Mouse (Mus musculus) hindbrain, embryonic 10.5 days (tissue): ENCODE measurements around the gene Gm6525. TPM values are rescaled to one million over a fixed set of nuclear protein-coding genes. Genes with fewer than 3 reads are reported as not detected.

Source experiments
- DNase-seq: peaks from one replicate; pipeline ENCODE4 v3.0.0-alpha.2; 2017; ENCODE audit warnings: low spot score
- H3K27ac ChIP-seq: fragments of 300-500 bp; sonication (generic); 2 replicates; pipeline ENCODE4 v1.5.1; 2016; ENCODE audit warnings: mild to moderate bottlenecking, moderate library complexity
- H3K27me3 ChIP-seq: fragments of 300-500 bp; sonication (generic); 2 replicates; pipeline ENCODE4 v1.6.1; 2016; ENCODE audit warnings: mild to moderate bottlenecking; ENCODE audit not compliant: poor library complexity, insufficient read depth, severe bottlenecking
- H3K36me3 ChIP-seq: fragments of 300-500 bp; sonication (generic); 2 replicates; pipeline ENCODE4 v1.6.1; 2016; ENCODE audit warnings: mild to moderate bottlenecking, moderate library complexity
- H3K4me1 ChIP-seq: fragments of 300-500 bp; sonication (generic); replicated peaks from 2 replicates; pipeline ENCODE4 v1.6.1; 2016; ENCODE audit warnings: mild to moderate bottlenecking
- H3K4me3 ChIP-seq: fragments of 300-500 bp; sonication (generic); 2 replicates; pipeline ENCODE4 v1.5.1; 2016; ENCODE audit warnings: mild to moderate bottlenecking, moderate library complexity
- H3K9me3 ChIP-seq: fragments of 300-500 bp; sonication (generic); 2 replicates; pipeline ENCODE4 v1.6.1; 2016; ENCODE audit warnings: mild to moderate bottlenecking, moderate library complexity
- WGBS: fragments of 180-500 bp; shearing (Covaris S2); methylation state at CpG from one replicate; pipeline ENCODE4 v1.1.7; 2016; 5-methylcytosine and 5-hydroxymethylcytosine counted together
- polyA plus RNA-seq: library from polyadenylated mRNA; unstranded; fragments of >200 nt; fragmentation: Nextera tagmentation; extraction: Ambion mirVana; gene quantifications from 2 replicates; pipeline ENCODE4 v1.2.1, GENCODE M21; 2016

Gm6525 gene
- 1.5 and 1.9 TPM in 2 replicates for polyA plus RNA-seq

DNA sequence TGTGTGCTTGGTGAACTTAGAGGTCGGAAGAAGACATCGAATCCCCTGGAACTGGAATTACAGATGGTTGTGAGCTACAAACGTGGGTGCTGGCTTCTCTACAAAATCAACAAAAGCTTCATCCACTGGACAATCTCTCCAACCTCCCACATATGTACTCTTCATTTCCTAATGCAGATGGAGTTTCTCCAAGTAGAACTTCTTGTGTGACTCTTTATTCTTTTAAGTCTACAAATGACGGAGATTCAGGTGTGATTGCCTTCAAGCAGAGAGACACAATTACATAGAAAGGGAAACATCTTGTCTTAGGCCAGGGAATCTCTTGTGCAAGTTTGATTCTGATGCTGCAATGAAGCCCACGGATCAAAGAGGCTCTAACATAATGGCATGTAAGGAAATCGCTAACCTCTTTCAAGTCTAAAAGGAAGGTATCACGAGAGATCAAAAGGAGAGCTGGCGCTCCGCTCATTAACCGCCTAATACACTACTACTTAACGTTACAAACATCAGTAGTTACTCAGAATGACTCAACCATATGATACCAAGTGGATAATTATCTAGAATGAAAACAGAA, at the start of gene Gm6525:
TSS of gene Gm6525 (plus strand) at position 524 of the 574 bp plus-strand sequence.
- peaks cover 13% of the 10 kb centered on the region for H3K4me1 ChIP-seq
- no peak within 1 kb of the TSS for H3K27ac ChIP-seq
- 89% methylated on average over 11 of the region's 11 CpGs for WGBS
- peaks cover 74% of the 10 kb centered on the region for H3K36me3 ChIP-seq
- no peaks in the 10 kb centered on the region for H3K9me3 ChIP-seq
- no peaks in the 10 kb centered on the region for H3K27me3 ChIP-seq
- no peak for DNase-seq
- H3K4me3 ChIP-seq, result no peak within 1 kb of the TSS

GRCm38 (mm10) chr3:84125704-84126289, 48.1 kb upstream of the Gm6525 start:
- Histone ChIP-seq H3K27ac (no peak overlapping the region), H3K9me3 (no peaks in the 10 kb centered on the region), H3K4me3 (no peak overlapping the region), H3K36me3 (no peaks in the 10 kb centered on the region), H3K27me3 (no peaks in the 10 kb centered on the region), H3K4me1 (peaks cover 3% of the 10 kb centered on the region; the same call in 1 of the 2 replicates)
- 67% methylated on average over 6 of the region's 6 CpGs for WGBS
- no peak for DNase-seq

GRCm38 (mm10) chr3:84126721-84127120, 47.2 kb upstream of the Gm6525 start:
- 86% methylated on average over 3 of the region's 3 CpGs for WGBS
- Histone ChIP-seq H3K27me3 (no peaks in the 10 kb centered on the region), H3K27ac (no peak overlapping the region), H3K4me1 (peaks cover 3% of the 10 kb centered on the region; the same call in 1 of the 2 replicates), H3K4me3 (no peak overlapping the region), H3K36me3 (no peaks in the 10 kb centered on the region), H3K9me3 (no peaks in the 10 kb centered on the region)
- no peak for DNase-seq

GRCm38 (mm10) chr3:84127431-84127830, 46.5 kb upstream of the Gm6525 start:
- Histone ChIP-seq H3K4me3 (no peak overlapping the region), H3K27me3 (no peaks in the 10 kb centered on the region), H3K36me3 (no peaks in the 10 kb centered on the region), H3K27ac (no peak overlapping the region), H3K4me1 (peaks cover 3% of the 10 kb centered on the region; the same call in 1 of the 2 replicates), H3K9me3 (no peaks in the 10 kb centered on the region)
- 85% methylated on average over 2 of the region's 2 CpGs for WGBS
- DNase-seq, result no peak

DNA sequence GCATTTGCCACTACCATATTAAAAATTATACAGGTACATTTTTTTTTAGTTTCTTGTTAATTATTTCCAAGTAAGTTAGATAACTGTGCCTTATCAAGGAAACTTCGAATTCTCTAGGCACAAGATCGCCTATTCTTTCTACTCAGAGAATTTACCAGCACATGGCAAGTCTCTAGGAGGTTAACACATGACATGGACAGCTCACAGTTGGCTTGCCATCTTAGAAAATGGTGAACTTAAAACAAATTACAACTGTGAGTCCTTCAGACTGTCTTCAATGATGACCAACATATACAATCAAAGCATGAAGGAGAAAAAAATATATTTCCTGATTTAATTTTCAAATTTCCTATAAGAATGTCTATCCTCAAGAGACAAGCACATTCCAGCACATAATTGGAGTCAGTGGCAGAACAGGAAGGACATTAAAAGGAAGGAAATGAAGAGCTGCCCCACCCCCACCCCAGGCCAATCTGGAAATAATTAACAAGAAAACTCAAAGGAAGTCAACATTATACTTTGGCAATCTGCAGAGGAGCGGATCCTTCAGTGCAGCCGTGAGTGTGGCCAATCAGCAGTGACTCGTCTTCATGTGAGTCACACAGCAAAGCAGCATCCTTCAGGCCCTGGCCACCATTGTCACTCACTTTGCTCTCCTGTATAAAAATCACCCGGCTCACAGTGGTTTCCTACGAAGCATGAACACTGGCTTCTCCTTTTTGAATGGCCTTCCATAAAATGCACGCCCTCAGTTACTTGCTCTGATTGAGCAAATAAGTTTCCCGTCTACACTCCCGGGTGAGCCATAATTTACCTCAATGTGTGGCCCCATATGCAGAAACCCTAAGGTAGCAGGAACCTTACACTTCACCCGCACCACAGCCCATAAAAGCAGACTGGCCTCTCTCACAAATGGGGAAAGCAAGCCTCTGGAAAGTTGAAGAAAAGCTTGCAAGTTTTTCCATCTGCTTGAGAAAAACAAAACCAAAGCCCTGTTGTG, 44.7 kb upstream of the Gm6525 start:
- peak; percentile 43 for DNase-seq
- no peaks in the 10 kb centered on the region for H3K36me3 ChIP-seq
- no peaks in the 10 kb centered on the region for H3K27me3 ChIP-seq
- no peak overlapping the region for H3K4me3 ChIP-seq
- peak overlapping the region; percentile 23; the same call in 1 of the 2 replicates for H3K27ac ChIP-seq
- 71% methylated on average over 11 of the region's 11 CpGs for WGBS
- H3K4me1 ChIP-seq, result peaks cover 3% of the 10 kb centered on the region; the same call in 1 of the 2 replicates
- no peaks in the 10 kb centered on the region for H3K9me3 ChIP-seq

DNA sequence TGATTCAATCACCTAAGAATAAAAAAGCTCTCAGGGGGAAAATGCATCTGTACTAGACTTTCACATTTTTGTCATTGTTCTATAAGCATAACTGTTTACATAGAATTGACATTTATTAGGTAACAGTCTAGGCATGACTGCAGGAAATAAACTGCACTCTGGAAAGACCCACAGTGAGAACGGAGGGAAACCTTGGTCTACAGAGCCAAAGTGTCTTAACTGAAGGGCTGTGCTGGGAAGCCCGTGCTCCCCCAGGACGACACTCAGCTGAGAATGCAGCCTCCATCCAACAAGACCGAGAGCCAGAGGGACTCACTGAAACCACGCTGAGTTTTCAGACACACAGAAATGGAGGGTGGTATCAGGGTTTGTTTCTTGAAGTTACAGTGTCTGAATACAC, 43.1 kb upstream of the Gm6525 start:
- no peak overlapping the region for H3K4me3 ChIP-seq
- H3K27ac ChIP-seq, result no peak overlapping the region
- H3K27me3 ChIP-seq, result no peaks in the 10 kb centered on the region
- H3K4me1 ChIP-seq, result peaks cover 6% of the 10 kb centered on the region
- WGBS, result 73% methylated on average over 5 of the region's 5 CpGs
- H3K36me3 ChIP-seq, result no peaks in the 10 kb centered on the region
- no peaks in the 10 kb centered on the region for H3K9me3 ChIP-seq
- no peak for DNase-seq

DNA sequence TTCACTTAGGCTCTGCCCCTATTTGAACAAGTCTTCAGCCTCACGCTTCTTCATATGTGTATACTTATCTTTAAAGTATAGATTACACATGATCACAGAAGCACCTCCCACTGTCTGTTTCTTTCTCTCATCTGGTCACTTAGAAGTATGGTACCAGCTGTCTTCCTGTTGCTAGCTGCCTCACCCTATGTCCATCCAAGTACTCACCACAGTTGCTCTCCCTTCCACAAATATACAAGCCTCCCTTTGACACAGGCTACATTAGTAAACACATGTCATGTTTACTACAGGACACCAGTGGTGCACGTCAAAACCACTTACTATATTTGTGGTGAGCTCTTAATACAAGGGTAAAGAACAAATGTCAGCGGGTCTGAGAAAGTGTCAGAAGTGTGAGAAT, 42.5 kb upstream of the Gm6525 start:
- 90% methylated on average over 3 of the region's 3 CpGs for WGBS
- no peak overlapping the region for H3K4me3 ChIP-seq

DNA sequence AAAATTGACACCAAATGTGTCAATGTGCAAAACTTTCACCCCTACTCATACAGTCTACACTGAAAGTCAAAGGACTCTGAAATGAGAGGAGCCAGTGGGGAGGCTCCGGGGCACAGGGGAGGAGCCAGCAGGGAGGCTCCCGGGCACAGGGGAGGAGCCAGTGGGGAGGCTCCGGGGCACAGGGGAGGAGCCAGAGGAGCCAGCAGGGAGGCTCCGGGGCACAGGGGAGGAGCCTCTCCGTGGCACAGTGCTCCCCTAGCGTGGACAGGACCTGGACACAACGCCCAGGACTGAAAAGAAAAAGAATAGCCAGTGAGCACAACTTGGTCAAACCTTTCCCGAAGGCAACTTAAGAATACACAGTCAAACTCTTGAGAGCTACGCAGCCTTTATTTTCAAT, 38.5 kb upstream of the Gm6525 start:
- Histone ChIP-seq H3K27me3 (no peaks in the 10 kb centered on the region), H3K4me3 (no peak overlapping the region), H3K9me3 (no peaks in the 10 kb centered on the region), H3K36me3 (no peaks in the 10 kb centered on the region), H3K27ac (no peak overlapping the region), H3K4me1 (peaks cover 9% of the 10 kb centered on the region)
- 36% methylated on average over 9 of the region's 9 CpGs for WGBS
- no peak for DNase-seq

More for the DNA sequence above, 42.5 kb upstream of the Gm6525 start:
- peaks cover 9% of the 10 kb centered on the region for H3K4me1 ChIP-seq
- H3K9me3 ChIP-seq, result no peaks in the 10 kb centered on the region
- H3K27me3 ChIP-seq, result no peaks in the 10 kb centered on the region
- H3K27ac ChIP-seq, result no peak overlapping the region
- H3K36me3 ChIP-seq, result no peaks in the 10 kb centered on the region
- no peak for DNase-seq

DNA sequence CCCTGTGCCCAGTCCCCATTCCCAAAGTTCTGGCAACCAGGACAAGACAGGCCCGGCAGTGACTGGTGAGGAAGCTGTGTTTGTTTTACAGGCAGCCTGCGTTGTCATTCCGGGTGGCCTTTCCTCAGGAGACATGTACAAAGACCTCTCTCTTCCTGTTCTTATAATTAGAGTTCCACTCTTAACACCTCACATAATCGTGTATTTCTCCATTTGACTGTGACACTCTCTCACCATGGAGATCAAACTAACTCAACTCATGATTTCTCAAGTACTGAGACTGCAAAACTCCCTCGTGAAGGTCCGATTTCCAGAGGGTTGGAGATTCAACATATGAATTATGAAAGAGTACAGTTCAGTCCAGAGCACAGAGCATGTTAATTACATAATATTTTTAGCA, 38.0 kb upstream of the Gm6525 start:
- Histone ChIP-seq H3K27me3 (no peaks in the 10 kb centered on the region), H3K4me3 (no peak overlapping the region), H3K9me3 (no peaks in the 10 kb centered on the region), H3K27ac (no peak overlapping the region), H3K36me3 (no peaks in the 10 kb centered on the region), H3K4me1 (peaks cover 9% of the 10 kb centered on the region)
- no peak for DNase-seq
- WGBS, result 72% methylated on average over 6 of the region's 6 CpGs

GRCm38 (mm10) chr3:84136509-84136908, 37.4 kb upstream of the Gm6525 start:
- Histone ChIP-seq H3K4me1 (peaks cover 9% of the 10 kb centered on the region), H3K9me3 (no peaks in the 10 kb centered on the region), H3K36me3 (no peaks in the 10 kb centered on the region), H3K4me3 (no peak overlapping the region), H3K27me3 (no peaks in the 10 kb centered on the region), H3K27ac (no peak overlapping the region)
- WGBS, result 88% methylated on average over 7 of the region's 7 CpGs
- no peak for DNase-seq

DNA sequence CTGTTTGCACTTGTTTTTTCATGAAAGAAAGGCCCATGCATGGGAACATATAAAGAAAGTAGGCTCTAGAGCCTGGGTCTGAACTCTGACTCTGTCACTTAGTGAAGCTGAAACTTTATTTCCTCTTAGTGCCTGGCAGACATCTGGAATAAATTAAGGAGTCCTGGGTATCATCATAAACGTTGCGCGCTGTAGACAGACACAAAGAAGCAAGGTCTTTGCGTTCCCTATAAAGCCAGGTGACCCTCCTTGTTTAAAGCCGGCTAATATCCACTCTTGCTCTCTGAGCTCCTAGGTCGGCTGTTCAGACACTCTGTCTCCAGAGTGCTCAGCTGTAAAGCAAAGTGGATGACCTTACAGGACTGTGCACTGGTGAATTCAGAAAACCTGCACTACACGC, 33.0 kb upstream of the Gm6525 start:
- Histone ChIP-seq H3K27ac (no peak overlapping the region), H3K4me3 (no peak overlapping the region), H3K36me3 (no peaks in the 10 kb centered on the region), H3K27me3 (no peaks in the 10 kb centered on the region), H3K4me1 (peaks cover 1% of the 10 kb centered on the region; the same call in 1 of the 2 replicates), H3K9me3 (no peaks in the 10 kb centered on the region)
- 75% methylated on average over 7 of the region's 7 CpGs for WGBS
- no peak for DNase-seq

- Histone ChIP-seq H3K36me3 (0 out of 2 replicates have a peak, but pooled peaks cover 5% of the 10 kb centered on the region), H3K9me3 (0 out of 2 replicates have a peak, but pooled peaks cover 2% of the 10 kb centered on the region), H3K4me3 (no peak overlapping the region), H3K27ac (no peak overlapping the region), H3K27me3 (no peaks in the 10 kb centered on the region), H3K4me1 (0 out of 2 replicates have a peak, but pooled peaks cover 2% of the 10 kb centered on the region)
- no peak for DNase-seq
- WGBS, result 96% methylated on average over 3 of the region's 3 CpGs
These were observed 24.1 kb upstream of the Gm6525 start for GRCm38 (mm10) chr3:84149831-84150230.
